Mouse (Mus musculus): ENCODE data around the gene P2ry12.

The P2ry12 gene

GRCm38 (mm10) chr3:59262704-59263103 is at the start of gene P2ry12:
TSS of gene P2ry12 (minus strand) at chr3:59262871.
- peak in 1 of 2 experiments; percentile 34 for DNase-seq (ENCODE audit: low spot score in 2 of 2)

- DNase-seq (ENCODE audit: low spot score in 2 of 2), result no peak
Observed at GRCm38 (mm10) chr3:59305518-59305917, 42.8 kb upstream of the P2ry12 start.

GRCm38 (mm10) chr3:59304944-59305343 is 42.3 kb upstream of the P2ry12 start:
- DNase-seq (ENCODE audit: low spot score in 2 of 2), result no peak

- DNase-seq (ENCODE audit: low spot score in 2 of 2), result no peak
Observed at GRCm38 (mm10) chr3:59297653-59298052, 35.0 kb upstream of the P2ry12 start.

- DNase-seq (ENCODE audit: low spot score in 2 of 2), result no peak
Observed at GRCm38 (mm10) chr3:59296563-59297130, 34.0 kb upstream of the P2ry12 start.

- DNase-seq (ENCODE audit: low spot score in 2 of 2), result no peak
Observed at GRCm38 (mm10) chr3:59295699-59296562, 33.3 kb upstream of the P2ry12 start.

- no peak for DNase-seq (ENCODE audit: low spot score in 2 of 2)
Observed at GRCm38 (mm10) chr3:59293437-59294199, 30.9 kb upstream of the P2ry12 start.

GRCm38 (mm10) chr3:59290551-59290950 is 27.9 kb upstream of the P2ry12 start:
- DNase-seq (ENCODE audit: low spot score in 2 of 2), result no peak

GRCm38 (mm10) chr3:59278620-59279019 is 15.9 kb upstream of the P2ry12 start:
- no peak for DNase-seq (ENCODE audit: low spot score in 2 of 2)

- DNase-seq (ENCODE audit: low spot score in 2 of 2), result no peak
Observed at GRCm38 (mm10) chr3:59278254-59278533, 15.5 kb upstream of the P2ry12 start.

- DNase-seq (ENCODE audit: low spot score in 2 of 2), result no peak
Observed at GRCm38 (mm10) chr3:59277502-59278253, 15.0 kb upstream of the P2ry12 start.

GRCm38 (mm10) chr3:59270811-59271210 is 8.1 kb upstream of the P2ry12 start:
- no peak for DNase-seq (ENCODE audit: low spot score in 2 of 2)

- peak in 1 of 2 experiments; percentile 29 for DNase-seq (ENCODE audit: low spot score in 2 of 2)
Observed at GRCm38 (mm10) chr3:59263988-59264387, 1.3 kb upstream of the P2ry12 start.

- DNase-seq (ENCODE audit: low spot score in 2 of 2), result no peak
Observed at GRCm38 (mm10) chr3:59263417-59263816, 746 bp upstream of the P2ry12 start.

- no peak for DNase-seq (ENCODE audit: low spot score in 2 of 2)
Observed at GRCm38 (mm10) chr3:59261709-59262472, 780 bp downstream of the P2ry12 start.

- DNase-seq (ENCODE audit: low spot score in 2 of 2), result peak; percentile 73 to 74
Observed at GRCm38 (mm10) chr3:59260745-59261144, 1.9 kb downstream of the P2ry12 start.

GRCm38 (mm10) chr3:59257740-59258664 is 4.7 kb downstream of the P2ry12 start:
- peak; percentile 73 to 74 for DNase-seq (ENCODE audit: low spot score in 2 of 2)

- DNase-seq (ENCODE audit: low spot score in 2 of 2), result no peak
Observed at GRCm38 (mm10) chr3:59250454-59250853, 12.2 kb downstream of the P2ry12 start.

- DNase-seq (ENCODE audit: low spot score in 2 of 2), result no peak
Observed at GRCm38 (mm10) chr3:59248031-59248430, 14.6 kb downstream of the P2ry12 start.

- DNase-seq (ENCODE audit: low spot score in 2 of 2), result no peak
Observed at GRCm38 (mm10) chr3:59243384-59243783, 19.3 kb downstream of the P2ry12 start.
